Mouse (Mus musculus): ENCODE results near the gene Asl. TPM values are rescaled to one million over a fixed set of nuclear protein-coding genes. Genes with fewer than 3 reads are reported as not detected.

Asl gene
- polyA plus RNA-seq, 1 experiment from 2014 or later, result 26.5 TPM

- Histone ChIP-seq H3K4me1 (replicated peaks; ENCODE audit: control insufficient read depth, insufficient read depth, low read length) (no peaks in the 10 kb centered on the region), H3K36me3 (ENCODE audit: control insufficient read depth, insufficient read depth) (no peaks in the 10 kb centered on the region), H3K27me3 (replicated peaks; ENCODE audit: control insufficient read depth, insufficient read depth, low read length) (no peaks in the 10 kb centered on the region), H3K9ac (replicated peaks; ENCODE audit: low read depth, low read length) (no peak overlapping the region), H3K4me3 (replicated peaks; ENCODE audit: low read length) (no peak overlapping the region), H3K27ac (ENCODE audit: low read length) (no peak overlapping the region), H3K4me2 (ENCODE audit: low read length) (no peak overlapping the region), H3K9me3 (ENCODE audit: control insufficient read depth, low read length) (no peaks in the 10 kb centered on the region)
- WGBS, result 76% methylated on average over 4 of the region's 4 CpGs
- no peak for ATAC-seq
Measured at GRCm38 (mm10) chr5:129977768-129978167, 51.3 kb downstream of the Asl start.

- 0 out of 2 replicates have a peak, but pooled peaks cover 2% of the 10 kb centered on the region for H3K36me3 ChIP-seq (ENCODE audit: control insufficient read depth, insufficient read depth)
- no peak for ATAC-seq
- no peak overlapping the region for H3K9ac ChIP-seq (replicated peaks; ENCODE audit: low read depth, low read length)
- H3K4me3 ChIP-seq (replicated peaks; ENCODE audit: low read length), result no peak overlapping the region
- 91% methylated on average over 4 of the region's 4 CpGs for WGBS
- no peaks in the 10 kb centered on the region for H3K4me1 ChIP-seq (replicated peaks; ENCODE audit: control insufficient read depth, insufficient read depth, low read length)
- no peaks in the 10 kb centered on the region for H3K9me3 ChIP-seq (ENCODE audit: control insufficient read depth, low read length)
- no peaks in the 10 kb centered on the region for H3K27me3 ChIP-seq (replicated peaks; ENCODE audit: control insufficient read depth, insufficient read depth, low read length)
- H3K27ac ChIP-seq (ENCODE audit: low read length), result no peak overlapping the region
- H3K4me2 ChIP-seq (ENCODE audit: low read length), result no peak overlapping the region
Measured at GRCm38 (mm10) chr5:129974866-129975311, 54.2 kb downstream of the Asl start.

- H3K9me3 ChIP-seq (ENCODE audit: control insufficient read depth, low read length), result no peaks in the 10 kb centered on the region
- no peaks in the 10 kb centered on the region for H3K4me1 ChIP-seq (replicated peaks; ENCODE audit: control insufficient read depth, insufficient read depth, low read length)
- WGBS, result 95% methylated on average over 4 of the region's 4 CpGs
- H3K27me3 ChIP-seq (replicated peaks; ENCODE audit: control insufficient read depth, insufficient read depth, low read length), result no peaks in the 10 kb centered on the region
- no peak overlapping the region for H3K4me3 ChIP-seq (replicated peaks; ENCODE audit: low read length)
- no peak overlapping the region for H3K4me2 ChIP-seq (ENCODE audit: low read length)
- H3K36me3 ChIP-seq (ENCODE audit: control insufficient read depth, insufficient read depth), result 0 out of 2 replicates have a peak, but pooled peaks cover 2% of the 10 kb centered on the region
- no peak overlapping the region for H3K27ac ChIP-seq (ENCODE audit: low read length)
- no peak for ATAC-seq
- H3K9ac ChIP-seq (replicated peaks; ENCODE audit: low read depth, low read length), result no peak overlapping the region
Measured at GRCm38 (mm10) chr5:129974354-129974753, 54.7 kb downstream of the Asl start.

GRCm38 (mm10) chr5:129971491-129971890 is 57.6 kb downstream of the Asl start:
- Histone ChIP-seq H3K27me3 (replicated peaks; ENCODE audit: control insufficient read depth, insufficient read depth, low read length) (no peaks in the 10 kb centered on the region), H3K9me3 (ENCODE audit: control insufficient read depth, low read length) (no peaks in the 10 kb centered on the region), H3K36me3 (ENCODE audit: control insufficient read depth, insufficient read depth) (0 out of 2 replicates have a peak, but pooled peaks cover 2% of the 10 kb centered on the region), H3K4me2 (ENCODE audit: low read length) (no peak overlapping the region), H3K27ac (ENCODE audit: low read length) (no peak overlapping the region), H3K9ac (replicated peaks; ENCODE audit: low read depth, low read length) (no peak overlapping the region), H3K4me1 (replicated peaks; ENCODE audit: control insufficient read depth, insufficient read depth, low read length) (no peaks in the 10 kb centered on the region), H3K4me3 (replicated peaks; ENCODE audit: low read length) (no peak overlapping the region)
- no peak for ATAC-seq
- WGBS, result 92% methylated on average over 4 of the region's 4 CpGs

- no peaks in the 10 kb centered on the region for H3K9me3 ChIP-seq (ENCODE audit: control insufficient read depth, low read length)
- H3K4me3 ChIP-seq (replicated peaks; ENCODE audit: low read length), result no peak overlapping the region
- H3K27me3 ChIP-seq (replicated peaks; ENCODE audit: control insufficient read depth, insufficient read depth, low read length), result no peaks in the 10 kb centered on the region
- H3K36me3 ChIP-seq (ENCODE audit: control insufficient read depth, insufficient read depth), result 0 out of 2 replicates have a peak, but pooled peaks cover 2% of the 10 kb centered on the region
- 86% methylated on average over 7 of the region's 7 CpGs for WGBS
- no peaks in the 10 kb centered on the region for H3K4me1 ChIP-seq (replicated peaks; ENCODE audit: control insufficient read depth, insufficient read depth, low read length)
- H3K9ac ChIP-seq (replicated peaks; ENCODE audit: low read depth, low read length), result no peak overlapping the region
- no peak overlapping the region for H3K4me2 ChIP-seq (ENCODE audit: low read length)
- H3K27ac ChIP-seq (ENCODE audit: low read length), result no peak overlapping the region
- no peak for ATAC-seq
Measured at GRCm38 (mm10) chr5:129968417-129968816, 60.6 kb downstream of the Asl start.

- H3K36me3 ChIP-seq (ENCODE audit: control insufficient read depth, insufficient read depth), result no peaks in the 10 kb centered on the region
- no peak for ATAC-seq
- no peaks in the 10 kb centered on the region for H3K4me1 ChIP-seq (replicated peaks; ENCODE audit: control insufficient read depth, insufficient read depth, low read length)
- H3K27me3 ChIP-seq (replicated peaks; ENCODE audit: control insufficient read depth, insufficient read depth, low read length), result no peaks in the 10 kb centered on the region
- 35% methylated on average over 3 of the region's 3 CpGs for WGBS
- no peaks in the 10 kb centered on the region for H3K9me3 ChIP-seq (ENCODE audit: control insufficient read depth, low read length)
- H3K27ac ChIP-seq (ENCODE audit: low read length), result no peak overlapping the region
- H3K9ac ChIP-seq (replicated peaks; ENCODE audit: low read depth, low read length), result no peak overlapping the region
- H3K4me3 ChIP-seq (replicated peaks; ENCODE audit: low read length), result no peak overlapping the region
- H3K4me2 ChIP-seq (ENCODE audit: low read length), result no peak overlapping the region
Measured at GRCm38 (mm10) chr5:129966448-129966847, 62.6 kb downstream of the Asl start.

GRCm38 (mm10) chr5:129963224-129963623 is 65.8 kb downstream of the Asl start:
- no peak overlapping the region for H3K4me2 ChIP-seq (ENCODE audit: low read length)
- H3K4me1 ChIP-seq (replicated peaks; ENCODE audit: control insufficient read depth, insufficient read depth, low read length), result no peaks in the 10 kb centered on the region
- 14% methylated on average over 4 of the region's 4 CpGs for WGBS
- H3K27ac ChIP-seq (ENCODE audit: low read length), result no peak overlapping the region
- H3K9me3 ChIP-seq (ENCODE audit: control insufficient read depth, low read length), result no peaks in the 10 kb centered on the region
- no peaks in the 10 kb centered on the region for H3K36me3 ChIP-seq (ENCODE audit: control insufficient read depth, insufficient read depth)
- no peak overlapping the region for H3K4me3 ChIP-seq (replicated peaks; ENCODE audit: low read length)
- H3K27me3 ChIP-seq (replicated peaks; ENCODE audit: control insufficient read depth, insufficient read depth, low read length), result no peaks in the 10 kb centered on the region
- ATAC-seq, result no peak
- H3K9ac ChIP-seq (replicated peaks; ENCODE audit: low read depth, low read length), result no peak overlapping the region

Other genes with a start within 250 kb of the Asl start
- gene Psph, start 241.8 kb downstream of the Asl start, polyA plus RNA-seq (2015; fragmentation: Nextera tagmentation; extraction: Ambion mirVana), result 42.3 and 42.9 TPM in 2 replicates
- 25.8 and 29.5 TPM in 2 replicates for gene Sumf2, start 182.3 kb downstream of the Asl start, polyA plus RNA-seq (2015; fragmentation: Nextera tagmentation; extraction: Ambion mirVana)
- gene Chchd2, start 141.8 kb downstream of the Asl start, polyA plus RNA-seq (2015; fragmentation: Nextera tagmentation; extraction: Ambion mirVana), result 801 and 835 TPM in 2 replicates
- gene Zbed5, start 133.5 kb downstream of the Asl start, polyA plus RNA-seq (2015; fragmentation: Nextera tagmentation; extraction: Ambion mirVana), result 19.9 and 21.4 TPM in 2 replicates
- gene Phkg1, start 130.7 kb downstream of the Asl start, polyA plus RNA-seq (2015; fragmentation: Nextera tagmentation; extraction: Ambion mirVana), result 0.43 and 0.62 TPM in 2 replicates
- gene Nupr1l, start 120.7 kb downstream of the Asl start, polyA plus RNA-seq (2015; fragmentation: Nextera tagmentation; extraction: Ambion mirVana), result 4.1 and 5.1 TPM in 2 replicates
- 28.7 and 34.2 TPM in 2 replicates for gene Vkorc1l1, start 87.3 kb downstream of the Asl start, polyA plus RNA-seq (2015; fragmentation: Nextera tagmentation; extraction: Ambion mirVana)
- 14.4 and 17.4 TPM in 2 replicates for gene Gusb, start 26.2 kb downstream of the Asl start, polyA plus RNA-seq (2015; fragmentation: Nextera tagmentation; extraction: Ambion mirVana)
- gene Crcp, start within 50 bp of the Asl start, polyA plus RNA-seq (2015; fragmentation: Nextera tagmentation; extraction: Ambion mirVana), result 73.7 and 81.4 TPM in 2 replicates
- gene Tpst1, start 44.1 kb upstream of the Asl start, polyA plus RNA-seq (2015; fragmentation: Nextera tagmentation; extraction: Ambion mirVana), result 59.5 and 66.1 TPM in 2 replicates
- gene Kctd7, start 115.6 kb upstream of the Asl start, polyA plus RNA-seq (2015; fragmentation: Nextera tagmentation; extraction: Ambion mirVana), result 14.3 and 14.9 TPM in 2 replicates
- gene Rabgef1, start 142.6 kb upstream of the Asl start, polyA plus RNA-seq (2015; fragmentation: Nextera tagmentation; extraction: Ambion mirVana), result 44.7 and 47.0 TPM in 2 replicates
- 22.3 and 23.0 TPM in 2 replicates for gene Tmem248, start 187.8 kb upstream of the Asl start, polyA plus RNA-seq (2015; fragmentation: Nextera tagmentation; extraction: Ambion mirVana)
- gene Sbds, start 226.3 kb upstream of the Asl start, polyA plus RNA-seq (2015; fragmentation: Nextera tagmentation; extraction: Ambion mirVana), result 60.3 TPM in 2 replicates
- 25.4 and 29.6 TPM in 2 replicates for gene Tyw1, start 226.4 kb upstream of the Asl start, polyA plus RNA-seq (2015; fragmentation: Nextera tagmentation; extraction: Ambion mirVana)

All from forebrain, embryonic 16.5 days (tissue).